Mouse (Mus musculus) bone marrow, adult 2 months (tissue): ENCODE data around the gene St3gal5. TPM values are rescaled to one million over a fixed set of nuclear protein-coding genes. Genes with fewer than 3 reads are reported as not detected.

ENCODE experiments used
- H3K27ac ChIP-seq: fragments of 200-500 bp; 2 replicates; pipeline ENCODE4 v1.5.1; 2012; ENCODE audit warnings: low read depth, mild to moderate bottlenecking, control low read depth, inconsistent platforms, low read length; ENCODE audit not compliant: control insufficient read depth, poor library complexity, insufficient read depth
- H3K4me1 ChIP-seq: fragments of 200-500 bp; 2 replicates; pipeline ENCODE4 v1.6.1; 2011; ENCODE audit warnings: low read length; ENCODE audit not compliant: control insufficient read depth, insufficient read depth
- H3K4me3 ChIP-seq: fragments of 200-500 bp; replicated peaks from 2 replicates; pipeline ENCODE3; 2011; ENCODE audit warnings: mild to moderate bottlenecking, low read depth, low read length, control low read depth; ENCODE audit not compliant: control insufficient read depth
- CTCF ChIP-seq: fragments of 200-500 bp; IDR thresholded peaks from 2 replicates; pipeline ENCODE4 v1.5.1; 2011; ENCODE audit warnings: low read length, control low read depth; ENCODE audit not compliant: control insufficient read depth, insufficient read depth
- POLR2A ChIP-seq: fragments of 200-500 bp; IDR thresholded peaks from 2 replicates; pipeline ENCODE4 v1.6.1; 2011; ENCODE audit warnings: low read depth, mild to moderate bottlenecking, control low read depth, low read length, borderline replicate concordance; ENCODE audit not compliant: control insufficient read depth
- WGBS: fragments of 180-500 bp; shearing (Covaris S2); methylation state at CpG from one replicate; pipeline ENCODE4 v1.1.7; 2018; 5-methylcytosine and 5-hydroxymethylcytosine counted together
- polyA plus RNA-seq: library from polyadenylated mRNA; stranded (reverse); fragments of >200 nt; gene quantifications from 2 replicates; pipeline ENCODE4 v1.2.4, GENCODE M21; 2011; ENCODE audit warnings: low replicate concordance; ENCODE audit not compliant: missing spikeins, insufficient read depth, insufficient read length

Gene St3gal5
- polyA plus RNA-seq, 1 experiment, result 203 TPM

GRCm38 (mm10) chr6:72202732-72203131 is 105.3 kb downstream of the St3gal5 start:
- Histone ChIP-seq H3K4me3 (no peak overlapping the region), H3K27ac (no peak overlapping the region), H3K4me1 (no peaks in the 10 kb centered on the region)
- no peak for TF ChIP-seq CTCF
- no peak for TF ChIP-seq POLR2A
- WGBS, result 69% methylated on average over 5 of the region's 5 CpGs

- no peak for TF ChIP-seq POLR2A
- no peak for TF ChIP-seq CTCF
- WGBS, result 67% methylated on average over 5 of the region's 5 CpGs
- no peak overlapping the region for H3K27ac ChIP-seq
- H3K4me1 ChIP-seq, result no peaks in the 10 kb centered on the region
- H3K4me3 ChIP-seq, result no peak overlapping the region
These were observed 105.9 kb downstream of the St3gal5 start for GRCm38 (mm10) chr6:72203279-72203678.

Other genes with a start within 250 kb of the St3gal5 start
- 51.4 and 76.2 TPM in 2 replicates for gene Ptcd3, start 188.8 kb upstream of the St3gal5 start, polyA plus RNA-seq
- 13.4 and 21.0 TPM in 2 replicates for gene Polr1a, start 188.5 kb upstream of the St3gal5 start, polyA plus RNA-seq
- 0.56 and 1.9 TPM in 2 replicates for gene Atoh8, start 138.0 kb downstream of the St3gal5 start, polyA plus RNA-seq
- gene Sftpb, start 207.0 kb downstream of the St3gal5 start, polyA plus RNA-seq, result not detected in 2 replicates
- gene Usp39, start 247.6 kb downstream of the St3gal5 start, polyA plus RNA-seq, result 30.0 and 53.7 TPM in 2 replicates
- 12.9 and 21.8 TPM in 2 replicates for gene 0610030E20Rik, start 249.7 kb downstream of the St3gal5 start, polyA plus RNA-seq